Mouse (Mus musculus): ENCODE results near the gene Efnb1. TPM values are rescaled to one million over a fixed set of nuclear protein-coding genes. Genes with fewer than 3 reads are reported as not detected.

The Efnb1 gene
- total and polyA plus RNA-seq, 2 experiments from 2014 or later, result 12.5 to 25.2 TPM

DNA sequence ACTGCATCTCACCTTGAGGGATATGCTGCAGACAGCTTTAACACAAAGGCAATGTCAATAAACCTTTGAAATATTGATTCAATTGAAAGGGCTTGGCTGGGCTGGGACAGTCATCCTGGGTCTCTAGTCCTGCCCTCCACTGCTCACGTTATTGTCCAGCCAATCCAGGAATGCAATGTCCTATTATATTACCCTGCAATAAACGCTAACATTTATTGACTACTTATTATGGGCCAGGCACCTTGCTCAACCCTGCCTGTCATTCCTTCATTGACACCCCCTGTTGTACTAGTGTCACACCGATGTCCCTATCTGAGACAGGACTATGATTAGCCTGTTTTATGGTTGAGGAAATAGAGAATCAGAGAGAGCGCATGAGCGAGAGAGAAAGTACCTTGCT lies 18.4 kb downstream of the Efnb1 start:
- Histone ChIP-seq H3K27ac (ENCODE audit: low read depth) (no peak overlapping the region), H3K4me3 (ENCODE audit: low read depth, low read length) (no peak overlapping the region), H3K9ac (replicated peaks; ENCODE audit: low read depth, low read length) (no peak overlapping the region), H3K36me3 (replicated peaks; ENCODE audit: control insufficient read depth, insufficient read depth, low read length) (no peaks in the 10 kb centered on the region), H3K4me2 (ENCODE audit: low read depth, low read length) (no peak overlapping the region), H3K27me3 (ENCODE audit: control insufficient read depth, insufficient read depth, low read length) (no peaks in the 10 kb centered on the region), H3K4me1 (ENCODE audit: control insufficient read depth, insufficient read depth) (no peaks in the 10 kb centered on the region), H3K9me3 (replicated peaks; ENCODE audit: control insufficient read depth, low read length) (no peaks in the 10 kb centered on the region)
- DNase-seq (ENCODE audit: low spot score) (no peak), ATAC-seq (ENCODE audit: insufficient read depth, low read depth) (no peak)
- WGBS, result 80% methylated on average over 5 of the region's 5 CpGs
- TF ChIP-seq EP300 (IDR thresholded peaks at IDR 0.05; ENCODE audit: low read depth) (no peak), CTCF (IDR thresholded peaks at IDR 0.05; ENCODE audit: low read depth) (no peak)

DNA sequence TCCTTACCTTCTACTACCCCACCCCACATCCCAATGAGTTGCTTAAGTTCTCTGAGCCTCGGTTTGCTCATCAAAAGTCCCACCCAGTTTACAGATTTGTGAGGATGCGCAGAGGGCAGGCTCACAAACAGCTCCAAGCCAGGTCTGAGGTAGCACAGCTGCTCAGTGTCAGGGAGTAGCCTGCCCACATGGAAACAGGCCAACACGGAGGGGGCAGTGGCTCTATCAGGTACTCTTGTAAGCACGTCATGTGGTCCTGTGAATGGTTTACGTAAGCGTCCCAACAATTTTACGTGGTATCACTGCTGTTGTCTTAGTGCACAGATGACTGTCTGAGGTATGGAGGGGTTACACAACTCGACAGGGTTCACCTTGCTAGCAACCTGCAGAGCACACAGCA lies 23.1 kb downstream of the Efnb1 start:
- TF ChIP-seq CTCF (IDR thresholded peaks at IDR 0.05; ENCODE audit: low read depth) (no peak), EP300 (IDR thresholded peaks at IDR 0.05; ENCODE audit: low read depth) (no peak)
- H3K4me2 ChIP-seq (ENCODE audit: low read depth, low read length), result no peak overlapping the region
- H3K4me1 ChIP-seq (ENCODE audit: control insufficient read depth, insufficient read depth), result no peaks in the 10 kb centered on the region
- DNase-seq (ENCODE audit: low spot score) (no peak), ATAC-seq (ENCODE audit: insufficient read depth, low read depth) (peak; percentile 74)
- H3K36me3 ChIP-seq (replicated peaks; ENCODE audit: control insufficient read depth, insufficient read depth, low read length), result no peaks in the 10 kb centered on the region
- no peak overlapping the region for H3K4me3 ChIP-seq (ENCODE audit: low read depth, low read length)
- WGBS, result 51% methylated on average over 8 of the region's 8 CpGs
- no peaks in the 10 kb centered on the region; the same call in 1 of the 2 replicates for H3K27me3 ChIP-seq (ENCODE audit: control insufficient read depth, insufficient read depth, low read length)
- H3K9me3 ChIP-seq (replicated peaks; ENCODE audit: control insufficient read depth, low read length), result no peaks in the 10 kb centered on the region
- no peak overlapping the region for H3K9ac ChIP-seq (replicated peaks; ENCODE audit: low read depth, low read length)
- H3K27ac ChIP-seq (ENCODE audit: low read depth), result no peak overlapping the region

DNA sequence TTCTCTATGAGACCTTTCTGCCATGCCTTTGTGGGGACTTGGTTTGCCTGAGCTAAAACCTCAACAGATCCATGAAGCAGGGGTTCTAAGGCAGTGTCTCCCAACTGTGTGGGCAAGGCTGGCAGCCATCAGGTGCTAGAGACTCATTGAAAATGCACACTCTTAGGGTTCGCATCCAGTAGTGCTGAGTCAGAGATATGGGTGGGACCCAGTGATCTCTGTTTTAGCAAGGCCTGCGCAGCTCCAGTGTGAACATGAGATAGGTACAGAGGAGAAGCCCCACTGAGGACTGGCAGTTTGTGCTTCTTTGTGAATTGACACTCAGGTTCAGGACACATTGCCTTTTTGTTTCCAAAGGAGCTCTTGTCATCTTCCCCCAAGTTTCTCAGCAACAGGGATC lies 28.2 kb downstream of the Efnb1 start:
- Histone ChIP-seq H3K4me1 (ENCODE audit: control insufficient read depth, insufficient read depth) (no peaks in the 10 kb centered on the region), H3K27ac (ENCODE audit: low read depth) (no peak overlapping the region), H3K4me3 (ENCODE audit: low read depth, low read length) (no peak overlapping the region), H3K27me3 (ENCODE audit: control insufficient read depth, insufficient read depth, low read length) (no peaks in the 10 kb centered on the region; the same call in 1 of the 2 replicates), H3K9ac (replicated peaks; ENCODE audit: low read depth, low read length) (no peak overlapping the region), H3K4me2 (ENCODE audit: low read depth, low read length) (no peak overlapping the region), H3K9me3 (replicated peaks; ENCODE audit: control insufficient read depth, low read length) (no peaks in the 10 kb centered on the region), H3K36me3 (replicated peaks; ENCODE audit: control insufficient read depth, insufficient read depth, low read length) (no peaks in the 10 kb centered on the region)
- ATAC-seq (ENCODE audit: insufficient read depth, low read depth) (no peak), DNase-seq (ENCODE audit: low spot score) (no peak)
- 79% methylated on average over 2 of the region's 2 CpGs for WGBS
- TF ChIP-seq EP300 (IDR thresholded peaks at IDR 0.05; ENCODE audit: low read depth) (no peak), CTCF (IDR thresholded peaks at IDR 0.05; ENCODE audit: low read depth) (no peak)

DNA sequence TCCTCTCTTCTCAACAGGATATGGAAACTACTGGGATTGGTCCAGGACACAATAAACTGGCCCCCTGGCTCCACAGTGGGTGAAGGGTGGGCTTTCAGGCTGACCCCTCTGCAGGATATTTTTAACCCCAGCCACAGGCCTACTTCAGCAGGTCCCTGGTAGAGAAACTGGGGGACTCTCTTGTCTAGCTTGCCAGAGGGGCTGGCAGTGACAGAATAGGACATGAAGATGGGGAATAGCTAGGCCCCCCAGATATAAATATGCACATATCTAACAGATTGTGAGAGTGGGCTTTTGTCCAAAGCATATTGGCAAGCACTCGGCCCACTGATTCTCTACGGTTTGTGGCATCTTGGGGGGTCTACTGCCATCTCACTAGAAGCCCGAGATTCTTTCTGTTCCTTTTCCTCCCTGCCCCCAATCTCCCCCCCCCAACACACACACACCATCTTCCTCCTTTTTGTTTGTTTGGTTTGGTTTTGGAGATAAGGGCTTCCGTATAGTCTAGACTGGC lies 29.0 kb downstream of the Efnb1 start:
- ATAC-seq (ENCODE audit: insufficient read depth, low read depth), result no peak
- Histone ChIP-seq H3K27me3 (ENCODE audit: control insufficient read depth, insufficient read depth, low read length) (no peaks in the 10 kb centered on the region), H3K4me1 (ENCODE audit: control insufficient read depth, insufficient read depth) (no peaks in the 10 kb centered on the region), H3K9ac (replicated peaks; ENCODE audit: low read depth, low read length) (no peak overlapping the region), H3K36me3 (replicated peaks; ENCODE audit: control insufficient read depth, insufficient read depth, low read length) (no peaks in the 10 kb centered on the region), H3K4me3 (ENCODE audit: low read depth, low read length) (no peak overlapping the region), H3K9me3 (replicated peaks; ENCODE audit: control insufficient read depth, low read length) (no peaks in the 10 kb centered on the region), H3K4me2 (ENCODE audit: low read depth, low read length) (no peak overlapping the region), H3K27ac (ENCODE audit: low read depth) (no peak overlapping the region)
- no peak for DNase-seq (ENCODE audit: low spot score)
- WGBS, result 43% methylated on average over 4 of the region's 4 CpGs
- no peak for TF ChIP-seq CTCF (IDR thresholded peaks at IDR 0.05; ENCODE audit: low read depth)
- TF ChIP-seq EP300 (IDR thresholded peaks at IDR 0.05; ENCODE audit: low read depth), result no peak

DNA sequence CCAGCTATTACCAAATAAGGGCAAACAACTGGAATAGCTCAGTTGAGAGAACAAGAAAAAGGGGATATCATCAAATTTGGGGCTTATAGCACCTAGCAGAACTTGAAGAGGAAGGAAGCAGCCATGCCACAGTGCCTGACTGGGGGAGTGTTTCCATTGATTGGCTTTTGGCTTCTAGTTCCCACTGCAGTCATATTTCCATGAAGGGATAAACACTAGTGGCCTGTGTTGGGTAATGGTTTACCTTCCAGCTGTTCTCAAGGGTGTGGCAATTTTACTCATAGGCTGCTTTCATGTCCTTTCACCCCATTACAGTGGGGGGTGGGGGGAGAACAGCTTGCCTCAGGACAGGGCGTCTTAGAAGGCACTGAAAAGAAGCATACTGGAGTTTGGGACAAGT lies 31.1 kb downstream of the Efnb1 start:
- Histone ChIP-seq H3K4me3 (ENCODE audit: low read depth, low read length) (no peak overlapping the region), H3K27me3 (ENCODE audit: control insufficient read depth, insufficient read depth, low read length) (no peaks in the 10 kb centered on the region), H3K36me3 (replicated peaks; ENCODE audit: control insufficient read depth, insufficient read depth, low read length) (no peaks in the 10 kb centered on the region), H3K4me2 (ENCODE audit: low read depth, low read length) (no peak overlapping the region), H3K9ac (replicated peaks; ENCODE audit: low read depth, low read length) (no peak overlapping the region), H3K9me3 (replicated peaks; ENCODE audit: control insufficient read depth, low read length) (no peaks in the 10 kb centered on the region), H3K4me1 (ENCODE audit: control insufficient read depth, insufficient read depth) (no peaks in the 10 kb centered on the region), H3K27ac (ENCODE audit: low read depth) (no peak overlapping the region)
- no peak for ATAC-seq (ENCODE audit: insufficient read depth, low read depth)
- no peak for DNase-seq (ENCODE audit: low spot score)
- WGBS, result 77% methylated on average over 1 of the region's 1 CpGs
- no peak for TF ChIP-seq EP300 (IDR thresholded peaks at IDR 0.05; ENCODE audit: low read depth)
- no peak for TF ChIP-seq CTCF (IDR thresholded peaks at IDR 0.05; ENCODE audit: low read depth)

DNA sequence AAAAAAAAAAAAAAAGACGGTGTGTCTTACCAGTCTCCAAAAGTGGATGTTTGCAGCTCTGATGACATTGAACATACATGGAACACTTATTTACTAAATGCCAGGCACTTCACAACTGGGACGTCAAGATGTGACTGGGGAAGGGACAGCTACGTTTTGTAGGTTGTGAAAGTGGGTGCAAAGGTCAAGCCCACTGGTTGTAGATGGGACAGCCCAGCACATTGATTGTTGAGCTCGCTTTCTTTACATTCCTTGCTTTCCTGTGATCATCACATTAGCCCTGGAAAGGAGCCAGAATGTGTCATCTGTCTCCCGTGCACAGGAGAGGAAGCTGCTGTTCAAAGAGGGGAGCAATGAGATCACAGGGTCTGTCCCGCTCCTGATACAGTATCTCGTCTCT lies 31.6 kb downstream of the Efnb1 start:
- no peak for ATAC-seq (ENCODE audit: insufficient read depth, low read depth)
- H3K27me3 ChIP-seq (ENCODE audit: control insufficient read depth, insufficient read depth, low read length), result no peaks in the 10 kb centered on the region
- no peak overlapping the region for H3K9ac ChIP-seq (replicated peaks; ENCODE audit: low read depth, low read length)
- DNase-seq (ENCODE audit: low spot score), result no peak
- H3K27ac ChIP-seq (ENCODE audit: low read depth), result no peak overlapping the region
- WGBS, result 52% methylated on average over 7 of the region's 7 CpGs
- H3K4me3 ChIP-seq (ENCODE audit: low read depth, low read length), result no peak overlapping the region
- H3K9me3 ChIP-seq (replicated peaks; ENCODE audit: control insufficient read depth, low read length), result no peaks in the 10 kb centered on the region
- H3K4me1 ChIP-seq (ENCODE audit: control insufficient read depth, insufficient read depth), result no peaks in the 10 kb centered on the region
- H3K4me2 ChIP-seq (ENCODE audit: low read depth, low read length), result no peak overlapping the region
- TF ChIP-seq EP300 (IDR thresholded peaks at IDR 0.05; ENCODE audit: low read depth), result no peak
- no peak for TF ChIP-seq CTCF (IDR thresholded peaks at IDR 0.05; ENCODE audit: low read depth)
- H3K36me3 ChIP-seq (replicated peaks; ENCODE audit: control insufficient read depth, insufficient read depth, low read length), result no peaks in the 10 kb centered on the region
